Mouse (Mus musculus): ENCODE data around the gene Spon1.
A peak's percentile ranks its signal among the peaks of the same experiment; 100 is the strongest.

Gene Spon1

GRCm38 (mm10) chr7:114081633-114082420 is 316.0 kb downstream of the Spon1 start:
- DNase-seq (ENCODE audit: inconsistent age in 2 of 2, low spot score in 1 of 2), result no peak

DNA sequence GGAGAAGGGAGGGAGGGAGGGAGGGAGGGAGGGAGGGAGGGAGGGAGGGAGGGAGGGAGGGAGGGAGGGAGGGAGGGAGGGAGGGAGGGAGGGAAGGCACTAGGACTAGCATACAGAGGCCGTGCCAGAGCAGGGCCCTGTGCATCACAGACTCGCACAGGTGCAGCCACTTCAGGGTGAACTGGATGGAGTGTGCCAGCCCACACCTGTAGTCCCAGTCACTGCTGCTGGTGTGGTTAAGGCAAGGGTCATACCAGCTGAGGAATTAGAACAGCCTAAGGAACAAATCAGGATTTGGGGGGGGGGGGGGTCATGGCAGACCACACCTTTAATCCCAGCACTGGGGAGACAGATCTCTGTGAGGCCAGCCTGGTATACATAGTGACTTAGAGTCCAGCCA is 317.3 kb downstream of the Spon1 start:
- DNase-seq (ENCODE audit: inconsistent age in 2 of 2, low spot score in 1 of 2), result no peak

GRCm38 (mm10) chr7:114083760-114084159 is 318.0 kb downstream of the Spon1 start:
- no peak for DNase-seq (ENCODE audit: inconsistent age in 2 of 2, low spot score in 1 of 2)

GRCm38 (mm10) chr7:114086021-114086710 is 320.4 kb downstream of the Spon1 start:
- DNase-seq (ENCODE audit: inconsistent age in 2 of 2, low spot score in 1 of 2), result no peak

- peak; percentile 64 to 68 for DNase-seq (ENCODE audit: inconsistent age in 2 of 2, low spot score in 1 of 2)
These were observed 321.5 kb downstream of the Spon1 start for GRCm38 (mm10) chr7:114087341-114087740.

- no peak for DNase-seq (ENCODE audit: inconsistent age in 2 of 2, low spot score in 1 of 2)
These were observed 322.2 kb downstream of the Spon1 start for GRCm38 (mm10) chr7:114087986-114088385.

- DNase-seq (ENCODE audit: inconsistent age in 2 of 2, low spot score in 1 of 2), result no peak
These were observed 323.1 kb downstream of the Spon1 start for GRCm38 (mm10) chr7:114088918-114089317.

DNA sequence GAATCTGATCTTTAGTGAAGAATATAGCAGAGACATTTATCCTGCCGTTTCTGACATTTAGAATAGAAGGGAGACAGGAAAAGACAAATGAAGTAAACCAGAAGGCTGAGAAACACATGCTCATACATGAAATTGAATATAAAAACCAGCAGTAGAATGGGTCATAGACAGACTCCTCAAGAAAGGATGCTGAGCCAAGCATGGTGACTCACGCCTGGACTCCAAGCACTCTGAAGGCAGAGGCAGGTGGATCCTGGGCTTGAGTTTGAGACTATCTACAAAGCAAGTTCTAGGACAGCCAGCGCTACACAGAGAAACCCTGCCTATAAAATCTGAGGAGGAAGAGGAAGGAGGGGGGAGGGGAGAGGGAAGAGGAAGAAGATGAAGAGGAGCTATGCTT is 324.4 kb downstream of the Spon1 start:
- DNase-seq (ENCODE audit: inconsistent age in 2 of 2, low spot score in 1 of 2), result no peak

- DNase-seq (ENCODE audit: inconsistent age in 2 of 2, low spot score in 1 of 2), result no peak
These were observed 325.2 kb downstream of the Spon1 start for GRCm38 (mm10) chr7:114090892-114091545.
